28 mouse cellular contexts compared by ENCODE assay signal in the genomic region with DNA sequence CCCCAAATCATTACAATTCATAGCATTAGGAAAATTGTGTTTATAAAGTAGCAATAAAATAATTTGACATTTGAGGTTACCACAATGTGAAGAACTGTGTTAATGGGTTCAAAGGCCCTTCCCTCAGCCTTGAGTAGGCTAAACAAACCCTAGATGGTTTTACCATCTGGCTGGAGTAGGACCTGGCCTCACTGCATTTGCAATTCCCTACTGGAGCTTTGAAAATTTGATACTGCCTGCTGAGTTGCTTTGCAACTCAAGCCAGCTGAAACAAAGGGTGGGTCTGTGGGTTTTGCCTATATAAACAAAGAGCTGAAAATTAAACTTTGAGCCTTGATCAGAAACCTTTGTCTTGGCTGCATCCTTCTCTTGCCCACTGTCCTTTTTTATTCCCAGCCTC.
DNase-seq lines count a peak whose midpoint lies in the region; ATAC-seq lines count a peak whose summit lies in the region.
"Had no signal": no experiment of that assay in that cellular context is flagged by ENCODE, and none has a peak within 500 bp of the region (broad histone marks: within the 10 kb centered on the region; RNA-seq: fewer than 3 reads in every experiment).

No protein-coding gene starts in this region.

- no peaks in the 10 kb centered on the region for H3K9me3 ChIP-seq in intestine, embryonic 15.5 days
- H3K9me3 ChIP-seq in intestine, embryonic 16.5 days (ENCODE audit: control insufficient read depth, low read length) = no peaks in the 10 kb centered on the region
- peaks cover 10% of the 10 kb centered on the region; the same call in 1 of the 2 replicates for H3K9me3 ChIP-seq in kidney, embryonic 16.5 days (ENCODE audit: low read length)
- H3K9me3 ChIP-seq: embryonic facial prominence, embryonic 15.5 days; G1E; heart, embryonic 15.5 days had no signal

- no peak overlapping the region for H3K4me2 ChIP-seq in intestine, embryonic 15.5 days (replicated peaks)
- no peak overlapping the region for H3K4me2 ChIP-seq in intestine, embryonic 16.5 days (ENCODE audit: low read depth, low read length)
- H3K4me2 ChIP-seq in kidney, embryonic 16.5 days (replicated peaks; ENCODE audit: low read depth, low read length) = no peak overlapping the region
- H3K4me2 ChIP-seq: embryonic facial prominence, embryonic 15.5 days; heart, embryonic 12.5 days; heart, embryonic 15.5 days; hindbrain, embryonic 13.5 days had no signal

- no peak overlapping the region for H3K9ac ChIP-seq in intestine, embryonic 15.5 days
- H3K9ac ChIP-seq in intestine, embryonic 16.5 days (ENCODE audit: low read depth, low read length) = no peak overlapping the region
- no peak overlapping the region for H3K9ac ChIP-seq in kidney, embryonic 16.5 days (replicated peaks; ENCODE audit: low read length)
- H3K9ac ChIP-seq: embryonic facial prominence, embryonic 15.5 days; forebrain, postnatal 0 days; heart, embryonic 12.5 days; heart, embryonic 15.5 days; hindbrain, embryonic 13.5 days had no signal

- H3K27me3 ChIP-seq in intestine, embryonic 15.5 days (replicated peaks) = no peaks in the 10 kb centered on the region
- no peaks in the 10 kb centered on the region for H3K27me3 ChIP-seq in intestine, embryonic 16.5 days (replicated peaks; ENCODE audit: control insufficient read depth, insufficient read depth, low read length)
- no peaks in the 10 kb centered on the region for H3K27me3 ChIP-seq in kidney, embryonic 16.5 days (ENCODE audit: insufficient read depth, low read length)
- H3K27me3 ChIP-seq: embryonic facial prominence, embryonic 15.5 days; heart, embryonic 12.5 days; heart, embryonic 15.5 days; hindbrain, embryonic 13.5 days; Patski had no signal

- H3K27ac ChIP-seq in intestine, embryonic 15.5 days = no peak overlapping the region
- no peak overlapping the region for H3K27ac ChIP-seq in intestine, embryonic 16.5 days (ENCODE audit: low read length)
- no peak overlapping the region for H3K27ac ChIP-seq in kidney, embryonic 16.5 days (ENCODE audit: low read length)
- H3K27ac ChIP-seq: embryonic facial prominence, embryonic 15.5 days; heart, embryonic 15.5 days; hindbrain, embryonic 10.5 days; hindbrain, embryonic 13.5 days had no signal

- no peaks in the 10 kb centered on the region for H3K4me1 ChIP-seq in intestine, embryonic 15.5 days (replicated peaks)
- H3K4me1 ChIP-seq in intestine, embryonic 16.5 days (ENCODE audit: control insufficient read depth, insufficient read depth, low read length) = no peaks in the 10 kb centered on the region
- no peaks in the 10 kb centered on the region for H3K4me1 ChIP-seq in kidney, embryonic 16.5 days (ENCODE audit: insufficient read depth, low read length)
- H3K4me1 ChIP-seq: embryonic facial prominence, embryonic 15.5 days; heart, embryonic 12.5 days; heart, embryonic 15.5 days; hindbrain, embryonic 10.5 days; hindbrain, embryonic 13.5 days had no signal

- ATAC-seq in intestine, embryonic 15.5 days = 0 out of 2 replicates have a peak, but pooled peaks have one; percentile 36
- no peak for ATAC-seq in intestine, embryonic 16.5 days
- peak; percentile 80; the same call in 1 of the 2 replicates for ATAC-seq in kidney, embryonic 16.5 days (ENCODE audit: low FRiP score, low TSS enrichment)
- ATAC-seq: forebrain, embryonic 14.5 days; forebrain, postnatal 0 days; hindbrain, embryonic 16.5 days; Patski had no signal

- H3K4me3 ChIP-seq in intestine, embryonic 15.5 days (replicated peaks) = no peak overlapping the region
- H3K4me3 ChIP-seq in intestine, embryonic 16.5 days (ENCODE audit: low read length) = no peak overlapping the region
- H3K4me3 ChIP-seq in kidney, embryonic 16.5 days (ENCODE audit: low read length) = no peak overlapping the region
- H3K4me3 ChIP-seq: embryonic facial prominence, embryonic 15.5 days; heart, embryonic 12.5 days; heart, embryonic 15.5 days; hindbrain, embryonic 10.5 days; hindbrain, embryonic 13.5 days had no signal

- no peaks in the 10 kb centered on the region for H3K36me3 ChIP-seq in intestine, embryonic 15.5 days
- H3K36me3 ChIP-seq in intestine, embryonic 16.5 days (ENCODE audit: control insufficient read depth, insufficient read depth, low read length) = no peaks in the 10 kb centered on the region
- H3K36me3 ChIP-seq in kidney, embryonic 16.5 days (ENCODE audit: insufficient read depth, low read length) = no peaks in the 10 kb centered on the region
- H3K36me3 ChIP-seq: embryonic facial prominence, embryonic 15.5 days; G1E; heart, embryonic 12.5 days; heart, embryonic 15.5 days; hindbrain, embryonic 10.5 days; hindbrain, embryonic 13.5 days had no signal

- DNase-seq in embryo, embryonic 10.5 days (ENCODE audit: low spot score) = peak; percentile 18
- no peak for DNase-seq in embryo, embryonic 9.5 days (ENCODE audit: extremely low spot score)
- no peak for DNase-seq in kidney, postnatal 25 days
- peak; percentile 29 for DNase-seq in ES-CJ7 (ENCODE audit: low read depth, low spot score)
- no peak for DNase-seq in frontal cortex, postnatal 25 days (ENCODE audit: low spot score in 2 of 2)
- DNase-seq: adrenal gland, adult 2 months; adrenal gland, postnatal 14 days; cerebellum, adult 11 months; cerebellum, adult 2 months; cerebellum, adult 9-11 months; cerebellum, postnatal 25 days; forebrain, postnatal 0 days; gastrocnemius, postnatal 25 days; heart, adult 18-20 months; heart, postnatal 10 days; heart, postnatal 36 days had no signal

Comparison
In these comparisons a context has a peak if more than half of its experiments do, and no peak if none do; other contexts are left out.
1. DNase-seq: peak in embryo, embryonic 10.5 days (single experiment) and ES-CJ7 (single experiment); none in embryo, embryonic 9.5 days (single experiment), kidney, postnatal 25 days (0 of 2) and frontal cortex, postnatal 25 days (0 of 2).